Mouse (Mus musculus): ENCODE results near the gene Rpl7a.
"Not testable (repeated sequence)": the region's sequence is repeated elsewhere in the genome, so short reads cannot be mapped to it uniquely, and the experiment has no call there.

Gene Rpl7a

DNA sequence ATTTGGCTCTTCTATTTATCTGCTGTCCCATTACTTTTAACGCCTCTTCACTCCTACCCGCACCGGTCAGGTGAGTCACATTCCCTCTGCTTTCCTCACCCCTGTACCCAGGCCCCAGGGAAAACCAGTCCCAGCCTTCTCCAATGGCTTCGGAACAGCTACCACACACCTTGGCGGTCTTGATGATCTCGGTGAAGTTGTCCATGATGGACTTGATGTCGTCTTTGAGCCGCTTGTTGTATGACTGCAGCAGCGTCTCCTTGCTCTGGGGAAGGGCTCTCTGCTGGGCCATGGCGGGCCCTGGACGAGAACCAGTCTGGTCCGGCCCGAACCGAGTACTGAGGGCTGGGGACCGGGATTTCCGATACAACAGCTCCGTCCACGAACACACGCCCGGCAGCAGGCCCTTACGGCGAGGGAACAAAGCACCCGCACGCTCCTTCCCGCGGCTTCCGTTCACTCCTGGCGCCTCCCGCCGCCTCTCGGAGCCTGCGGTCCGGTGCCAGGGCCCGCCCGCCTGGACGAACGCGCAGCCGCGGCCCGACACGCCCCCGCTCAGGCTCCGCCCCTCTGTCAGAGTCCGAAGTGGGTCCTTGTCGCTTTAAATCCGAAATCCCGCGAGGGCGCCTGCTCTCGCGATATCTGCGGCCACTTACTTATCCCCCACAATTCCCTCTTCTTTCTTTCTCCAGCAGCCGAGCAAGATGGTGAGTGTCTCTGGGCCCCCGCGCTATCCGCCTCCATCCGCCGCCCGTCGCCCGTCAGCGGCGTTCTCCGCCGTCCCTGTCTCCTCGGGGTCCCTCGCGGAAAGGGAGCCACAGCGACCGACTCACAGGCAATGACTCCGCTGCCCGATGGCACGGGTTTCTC is at the start of gene Rpl7a, which contains the start of gene Med22:
TSS of gene Rpl7a (plus strand) at position 641 of the 870 bp plus-strand sequence.
TSS of gene Med22 (minus strand) at position 554 of the 870 bp plus-strand sequence.
- DNase-seq (ENCODE audit: low spot score in 2 of 2): peak; percentile 100

DNA sequence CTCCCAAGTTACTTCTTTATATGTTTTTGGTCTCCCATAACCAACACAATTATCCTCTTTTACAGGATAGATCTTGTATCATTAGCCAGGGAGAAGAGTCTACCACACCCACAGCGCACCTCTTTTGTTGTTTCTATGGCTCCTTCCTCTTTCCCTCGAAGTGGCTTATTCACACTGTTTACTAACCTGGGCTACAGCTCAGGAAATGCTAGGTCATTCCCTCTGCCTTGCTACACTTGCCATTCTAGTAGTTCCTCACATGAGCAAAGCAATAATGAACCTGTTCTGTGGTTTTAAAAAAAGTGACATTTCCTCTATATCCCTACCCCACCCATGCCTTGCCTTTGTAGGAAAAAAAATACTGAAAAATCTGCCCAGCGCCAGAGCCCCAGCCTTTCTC is 47.7 kb upstream of the Rpl7a start:
- no peak for DNase-seq (ENCODE audit: low spot score in 2 of 2)

DNA sequence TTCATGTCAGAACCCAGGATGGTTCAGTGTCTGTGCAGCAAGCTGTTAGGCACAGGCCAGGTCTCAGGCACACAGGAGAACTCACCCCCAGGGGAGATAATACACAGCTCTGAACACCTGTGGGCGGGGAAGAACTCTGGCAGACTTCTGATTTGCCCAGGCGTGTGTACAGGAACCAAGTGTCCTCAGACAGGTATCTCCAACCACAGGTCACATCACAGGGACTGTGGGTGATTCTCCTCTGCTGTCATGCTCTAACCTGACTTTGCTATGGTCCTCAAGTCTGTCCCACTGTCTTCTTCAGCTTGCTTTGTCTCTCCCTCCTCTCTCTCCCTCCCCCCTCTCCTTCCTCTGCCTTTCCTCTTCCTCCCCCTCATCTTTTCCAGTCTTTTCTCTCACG is 45.7 kb upstream of the Rpl7a start, which contains the start of gene Abo:
TSS of gene Abo (minus strand) at position 101 of the 400 bp plus-strand sequence.
- DNase-seq (ENCODE audit: low spot score in 2 of 2): no peak

DNA sequence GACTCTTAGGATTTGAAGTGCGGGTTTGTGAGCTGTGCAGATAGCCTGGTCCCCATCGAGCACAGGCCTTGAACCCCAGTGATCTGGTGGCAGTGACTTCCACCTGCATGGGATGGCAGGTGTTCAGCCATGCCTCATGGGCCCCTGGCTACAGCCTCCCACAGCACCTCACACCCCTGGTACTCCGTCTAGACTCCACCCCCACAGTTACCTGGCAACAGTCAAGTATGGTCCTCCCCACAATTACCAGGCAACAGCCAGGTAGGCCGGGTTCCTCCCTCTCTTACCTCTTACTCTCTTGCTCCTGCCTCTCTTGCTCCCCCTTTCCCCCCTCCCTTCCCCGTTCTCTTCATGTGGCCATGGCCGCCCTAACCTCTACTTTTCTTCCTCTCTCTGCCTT is 39.9 kb upstream of the Rpl7a start:
- DNase-seq (ENCODE audit: low spot score in 2 of 2): no peak

DNA sequence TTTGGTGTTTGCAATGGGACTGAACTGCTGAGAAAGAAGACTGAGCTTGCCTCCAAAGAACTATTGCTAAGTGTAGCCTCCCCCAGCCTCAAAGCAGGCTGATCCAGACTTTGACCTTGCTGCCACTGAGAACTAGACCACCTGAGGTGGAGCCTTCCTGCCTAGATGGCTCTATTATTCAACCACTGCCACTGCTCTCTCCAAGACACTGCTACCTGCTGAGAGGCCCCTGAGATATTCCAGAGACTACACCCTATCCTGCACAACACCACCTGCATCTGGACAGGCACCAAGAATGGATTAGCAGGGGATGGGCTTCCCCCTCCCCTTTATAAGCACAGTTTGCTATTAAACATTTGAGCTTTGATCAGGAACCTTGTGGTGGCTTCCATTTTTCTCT is 32.0 kb upstream of the Rpl7a start:
- DNase-seq (ENCODE audit: low spot score in 2 of 2): no peak

DNA sequence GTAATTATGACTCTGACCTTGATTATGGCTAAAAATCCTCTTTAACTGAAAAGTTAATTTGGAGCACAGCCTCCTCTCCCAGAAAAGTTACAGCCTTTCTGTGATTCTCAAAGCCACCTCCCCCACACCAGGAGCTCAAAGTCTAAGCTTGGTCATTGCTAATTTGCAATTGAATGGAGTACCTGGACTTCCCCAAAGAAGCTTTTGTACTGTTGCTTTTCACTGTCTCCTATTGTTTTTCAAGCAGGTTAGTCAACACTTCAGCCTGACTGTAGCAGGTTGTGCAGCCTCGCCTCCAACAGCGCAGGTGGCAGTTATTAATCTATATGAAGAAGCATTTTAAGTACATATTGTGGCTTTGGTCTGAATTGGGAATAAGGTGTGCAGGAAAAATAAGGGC is 25.0 kb upstream of the Rpl7a start:
- not testable (repeated sequence) for DNase-seq (ENCODE audit: low spot score in 2 of 2)

DNA sequence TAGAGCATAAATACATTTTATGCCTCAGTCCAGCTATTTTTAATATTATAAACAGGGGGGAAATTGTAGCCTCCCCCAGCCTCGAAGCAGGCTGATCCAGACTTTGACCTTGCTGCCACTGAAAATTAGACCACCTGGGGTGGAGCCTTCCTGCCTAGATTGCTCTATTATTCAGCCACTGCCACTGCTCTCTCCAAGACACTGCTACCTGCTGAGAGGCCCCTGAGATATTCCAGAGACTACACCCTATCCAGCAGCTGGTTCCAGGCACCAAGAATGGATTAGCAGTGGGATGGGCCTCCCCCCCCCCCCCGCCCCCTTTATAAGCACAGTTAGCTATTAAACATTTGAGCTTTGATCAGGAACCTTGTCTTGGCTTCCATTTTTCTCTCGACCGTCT is 24.4 kb upstream of the Rpl7a start:
- not testable (repeated sequence) for DNase-seq (ENCODE audit: low spot score in 2 of 2)

DNA sequence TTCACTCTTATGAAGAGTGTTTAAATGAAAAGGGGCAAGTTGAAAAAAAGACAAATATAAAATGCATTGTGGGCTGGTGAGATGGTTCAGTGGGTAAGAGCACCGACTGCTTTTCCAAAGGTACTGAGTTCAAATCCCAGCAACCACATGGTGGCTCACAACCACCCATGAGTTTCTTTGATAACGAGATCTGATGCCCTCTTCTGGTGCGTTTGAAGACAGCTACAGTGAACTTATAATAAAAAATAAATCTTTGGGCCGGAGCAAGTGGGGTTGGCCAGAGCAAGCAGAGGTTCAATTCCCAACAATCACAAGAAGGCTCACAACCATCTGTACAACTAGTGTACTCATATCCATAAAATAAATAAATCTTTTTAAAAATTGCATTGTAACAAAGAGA is 14.7 kb upstream of the Rpl7a start:
- DNase-seq (ENCODE audit: low spot score in 2 of 2): no peak

DNA sequence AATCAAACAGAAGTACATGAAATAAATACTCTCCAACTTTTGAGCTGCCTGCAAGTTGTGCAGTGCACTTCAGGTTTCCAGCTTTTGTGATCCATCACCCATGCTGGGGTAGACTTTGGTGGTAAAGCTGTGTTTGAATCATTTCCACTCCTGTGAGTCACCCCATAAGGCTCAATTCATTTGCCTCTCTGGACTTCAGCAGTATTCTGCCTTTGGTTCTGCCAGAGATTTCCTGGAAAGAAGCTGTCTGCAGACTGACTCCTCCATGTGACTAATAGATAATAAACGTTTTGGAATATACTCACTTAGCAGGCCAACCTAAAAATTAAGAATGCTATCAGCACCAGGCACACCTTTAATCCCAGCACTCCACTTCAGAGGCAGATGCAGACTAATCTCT is 9.8 kb upstream of the Rpl7a start:
- no peak for DNase-seq (ENCODE audit: low spot score in 2 of 2)

DNA sequence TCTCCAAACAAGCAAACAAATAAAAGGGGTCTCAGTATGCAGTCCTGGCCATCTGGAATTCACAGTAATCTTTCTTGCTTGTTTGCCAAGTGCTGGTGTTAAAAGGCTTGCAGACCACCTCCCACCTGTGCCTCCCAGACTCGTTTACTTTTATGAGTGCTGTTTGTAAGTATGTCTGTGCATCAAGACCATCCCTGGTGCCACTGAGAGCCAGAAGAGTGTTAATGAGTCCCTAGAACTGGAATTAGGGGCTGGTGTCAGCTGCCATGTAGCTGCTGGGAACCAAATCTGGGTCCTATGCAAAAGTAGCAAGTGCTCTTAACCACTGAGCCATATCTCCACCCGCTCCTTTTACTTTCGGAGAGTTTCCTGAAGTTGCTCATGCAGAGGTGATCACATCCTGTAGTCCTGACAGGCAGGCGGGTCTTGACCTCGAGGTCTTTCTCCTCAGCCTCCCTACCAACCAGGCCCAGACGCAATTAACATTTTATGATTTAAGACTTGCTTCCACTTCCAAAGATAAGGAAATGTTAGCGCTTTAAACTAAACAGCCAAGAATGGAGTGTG is 8.6 kb upstream of the Rpl7a start:
- DNase-seq (ENCODE audit: low spot score in 2 of 2): no peak

DNA sequence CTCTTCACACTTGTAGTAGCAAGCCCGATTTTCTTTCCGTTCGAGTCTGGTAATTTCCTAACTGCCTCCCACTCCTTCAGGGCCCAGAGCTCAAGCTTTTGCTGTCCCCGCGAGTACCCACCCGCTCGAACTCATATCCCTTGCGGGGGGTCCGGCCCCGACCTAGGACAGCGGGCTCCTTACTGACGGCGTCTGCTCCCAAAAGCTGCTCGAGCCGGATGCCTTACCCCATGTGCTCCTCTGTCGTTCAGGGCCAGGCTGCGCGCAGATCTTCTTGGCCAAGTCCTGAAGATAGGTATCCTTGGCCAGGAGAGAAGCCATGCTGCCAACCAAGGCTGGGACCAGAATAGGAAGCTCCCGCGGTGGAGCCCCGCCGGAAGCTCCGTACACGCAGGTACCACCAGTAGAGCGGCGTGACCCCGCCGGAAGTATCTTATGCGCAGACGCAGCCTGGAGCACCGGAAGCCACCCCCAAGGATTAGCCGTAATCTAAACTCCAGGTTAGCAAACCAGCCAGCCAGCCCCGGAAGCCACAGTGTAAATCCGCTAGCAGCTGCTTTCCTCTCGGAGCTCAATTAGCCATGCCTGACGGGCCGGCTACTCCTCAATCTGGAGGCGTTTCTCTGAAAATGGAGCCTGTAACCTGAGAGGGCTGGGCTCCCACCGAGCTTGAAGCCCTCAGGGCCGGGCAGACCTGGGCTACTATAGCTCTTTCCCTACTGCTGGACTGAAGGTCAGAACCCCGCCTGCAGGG is 7.9 kb upstream of the Rpl7a start, which contains the start of gene Surf6:
TSS of gene Surf6 (minus strand) at position 413 of the 754 bp plus-strand sequence.
- DNase-seq (ENCODE audit: low spot score in 2 of 2): peak; percentile 97 to 98

DNA sequence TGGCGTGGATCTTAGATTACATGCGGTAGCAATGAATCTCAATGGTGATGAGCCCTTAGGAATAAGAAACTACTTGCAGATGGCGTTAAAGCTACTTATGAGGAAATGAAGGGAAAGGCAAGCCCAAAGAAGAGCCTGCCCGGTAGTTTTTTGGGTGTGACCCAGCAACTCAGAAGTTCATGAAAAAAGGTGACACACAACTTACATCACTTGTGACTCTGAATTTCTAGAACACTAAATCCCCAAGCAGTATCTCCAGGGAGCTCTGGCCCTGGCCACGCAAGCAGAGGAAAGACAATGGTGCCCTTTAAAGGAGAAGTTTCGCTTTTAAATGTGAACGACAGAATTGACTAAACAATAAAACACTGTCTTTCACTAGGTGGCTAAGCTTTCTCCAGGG is 7.3 kb upstream of the Rpl7a start:
- no peak for DNase-seq (ENCODE audit: low spot score in 2 of 2)

DNA sequence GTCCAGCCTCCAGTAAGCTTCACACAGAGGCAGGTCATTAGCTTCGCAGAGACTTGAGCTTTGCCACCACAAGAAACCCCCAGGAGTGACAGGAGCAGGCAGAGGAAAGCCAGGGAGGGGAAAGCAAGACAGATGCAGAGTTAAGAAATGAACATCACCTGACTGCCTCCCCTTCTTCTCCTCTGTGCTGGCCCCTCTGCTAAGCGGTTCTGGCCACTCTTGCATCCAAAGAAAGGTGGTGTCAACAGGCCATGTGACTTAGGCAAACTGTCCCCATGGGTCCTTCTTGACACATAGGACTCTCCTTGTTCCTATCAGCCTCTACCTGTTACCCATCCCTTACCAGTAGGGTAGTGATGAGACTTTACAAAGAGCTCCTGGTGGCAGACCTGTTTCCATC is 4.6 kb upstream of the Rpl7a start:
- no peak for DNase-seq (ENCODE audit: low spot score in 2 of 2)

DNA sequence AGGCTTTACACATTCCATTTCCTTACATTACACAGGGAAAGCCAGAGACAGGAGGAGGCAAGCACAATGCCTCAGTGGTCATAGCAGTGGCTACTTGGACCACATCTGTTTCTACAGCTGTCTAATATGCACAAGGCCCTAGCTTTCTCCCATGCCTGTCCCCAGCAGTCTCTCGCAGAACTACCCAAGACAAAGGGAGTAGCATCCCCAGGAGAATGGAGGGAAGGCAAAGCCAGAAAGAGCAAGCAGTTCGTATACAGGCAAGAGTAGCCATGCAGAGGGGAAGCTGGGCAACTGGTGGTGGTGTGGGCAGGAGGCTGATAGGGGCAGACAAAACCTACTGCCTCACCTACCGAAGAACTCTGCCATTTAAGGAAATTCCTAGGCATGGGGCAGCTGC is 4.1 kb upstream of the Rpl7a start:
- DNase-seq (ENCODE audit: low spot score in 2 of 2): no peak

DNA sequence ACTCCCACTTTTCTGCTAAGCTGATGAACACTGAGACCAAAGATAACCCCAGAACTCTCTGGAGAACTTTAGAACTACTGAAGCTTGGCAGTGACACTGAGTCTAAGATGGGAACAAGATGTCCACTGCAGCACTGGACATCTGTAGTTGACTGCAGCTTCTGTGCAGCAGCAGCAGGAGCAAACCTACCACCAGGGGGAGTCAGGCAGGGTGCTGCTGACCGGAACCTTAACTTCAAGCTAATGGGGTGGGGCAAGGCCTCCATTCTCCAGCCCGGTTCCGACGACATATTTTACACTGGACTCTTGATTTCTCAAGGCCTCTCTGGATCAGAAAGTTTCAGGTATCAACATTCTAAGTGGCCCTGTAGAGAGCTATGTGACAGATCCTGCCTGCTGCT is 3.5 kb upstream of the Rpl7a start:
- DNase-seq (ENCODE audit: low spot score in 2 of 2): no peak

DNA sequence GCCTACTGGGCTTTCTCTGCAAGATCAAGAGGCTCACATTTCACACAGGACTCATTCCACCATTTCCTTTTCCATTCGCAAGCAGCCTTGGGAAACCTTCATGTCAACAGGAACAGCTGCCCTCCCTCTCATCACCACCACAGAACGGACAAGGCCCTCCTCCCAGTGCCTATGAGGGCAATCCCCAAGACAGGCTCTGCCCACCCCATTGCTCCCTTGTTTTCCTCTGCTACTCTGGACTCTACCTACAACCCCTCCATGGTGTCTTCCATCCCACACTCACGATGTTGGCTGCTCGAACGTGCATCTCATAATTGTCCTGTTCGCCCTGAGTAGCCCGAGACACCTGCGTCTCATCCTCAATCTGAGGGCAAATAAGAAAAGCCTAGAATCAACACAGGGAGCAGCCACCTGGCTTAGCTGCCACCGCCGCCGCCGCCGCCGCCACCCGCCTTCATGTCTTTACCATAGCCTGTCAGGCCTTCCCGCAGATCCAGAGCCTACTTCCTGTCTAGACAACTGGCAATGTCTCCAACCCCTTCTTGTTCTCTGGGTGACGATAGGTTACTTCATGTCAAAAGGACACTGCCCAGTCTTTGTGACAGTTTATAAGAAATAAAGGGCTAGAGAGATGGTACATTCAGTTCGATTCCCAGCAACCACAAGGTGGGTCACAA is 1.7 kb upstream of the Rpl7a start:
- no peak for DNase-seq (ENCODE audit: low spot score in 2 of 2)

DNA sequence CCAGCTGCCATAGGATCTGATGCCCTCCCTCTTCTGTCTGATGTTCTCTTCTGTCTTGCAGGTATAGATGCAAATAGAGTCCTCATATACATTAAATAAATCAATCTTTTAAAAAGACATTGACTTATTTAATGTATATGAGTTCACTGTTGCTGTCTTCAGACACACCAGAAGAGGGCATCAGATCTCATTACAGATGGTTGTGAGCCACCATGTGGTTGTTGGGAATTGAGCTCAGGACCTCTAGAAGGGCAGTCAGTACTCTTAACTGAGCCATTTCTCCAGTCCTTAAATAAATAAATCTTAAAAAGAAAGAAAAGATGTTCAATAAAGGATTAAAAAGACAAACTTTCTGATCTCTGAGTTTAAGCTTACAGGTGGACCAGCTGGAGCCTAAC is 1.2 kb upstream of the Rpl7a start:
- no peak for DNase-seq (ENCODE audit: low spot score in 2 of 2)

DNA sequence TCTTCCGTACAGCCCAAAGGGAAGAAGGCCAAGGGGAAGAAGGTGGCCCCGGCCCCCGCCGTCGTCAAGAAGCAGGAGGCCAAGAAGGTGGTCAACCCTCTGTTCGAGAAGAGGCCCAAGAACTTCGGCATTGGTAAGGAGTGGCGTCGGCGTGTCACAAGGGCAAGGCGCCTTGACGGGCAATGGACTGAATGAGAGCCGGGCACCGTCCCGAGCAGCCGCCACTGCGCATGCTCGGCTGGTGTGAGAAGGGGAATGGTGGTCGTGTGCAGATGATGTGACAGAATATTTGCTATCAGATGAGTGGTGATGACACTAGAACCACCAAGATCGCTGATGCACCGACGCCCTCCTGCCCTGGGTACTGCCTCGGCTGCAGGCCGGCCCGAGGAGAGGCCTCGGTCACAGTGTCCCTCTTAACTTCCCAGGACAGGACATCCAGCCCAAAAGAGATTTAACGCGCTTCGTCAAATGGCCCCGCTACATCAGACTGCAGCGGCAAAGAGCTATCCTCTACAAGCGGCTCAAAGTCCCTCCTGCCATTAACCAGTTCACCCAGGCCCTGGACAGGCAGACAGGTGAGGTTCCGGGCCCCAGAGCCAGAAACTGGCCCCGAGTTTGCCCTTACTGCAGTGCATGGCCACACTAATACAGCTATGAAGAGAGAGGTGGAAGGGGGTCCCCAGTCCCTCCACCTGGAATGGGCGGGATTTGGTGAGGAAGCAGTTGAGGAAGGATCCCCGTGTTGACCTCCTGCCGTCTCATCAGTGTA is 616 bp downstream of the Rpl7a start:
- peak in 1 of 2 experiments; percentile 67 for DNase-seq (ENCODE audit: low spot score in 2 of 2)

DNA sequence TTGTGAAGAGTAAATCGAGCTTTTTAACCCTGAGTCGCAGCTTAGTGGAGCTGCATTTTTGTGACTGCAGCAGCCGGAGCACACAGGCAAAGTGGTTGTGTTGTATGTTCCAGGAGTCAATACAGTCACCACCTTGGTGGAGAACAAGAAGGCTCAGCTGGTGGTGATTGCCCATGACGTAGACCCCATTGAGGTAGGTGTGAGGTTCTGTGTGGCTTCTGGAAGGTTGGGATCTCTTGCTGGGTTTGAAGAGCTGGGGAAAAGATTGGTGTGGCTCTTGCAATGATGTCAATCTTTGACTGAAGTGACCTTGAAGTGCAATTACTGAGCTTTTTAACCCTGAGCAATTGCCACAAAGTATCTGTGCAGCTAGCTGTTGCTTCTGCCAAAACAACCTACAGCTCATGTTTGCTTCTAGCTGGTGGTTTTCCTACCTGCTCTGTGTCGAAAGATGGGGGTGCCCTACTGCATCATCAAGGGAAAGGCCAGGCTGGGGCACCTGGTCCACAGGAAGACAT is 1.7 kb downstream of the Rpl7a start:
- DNase-seq (ENCODE audit: low spot score in 2 of 2): no peak

DNA sequence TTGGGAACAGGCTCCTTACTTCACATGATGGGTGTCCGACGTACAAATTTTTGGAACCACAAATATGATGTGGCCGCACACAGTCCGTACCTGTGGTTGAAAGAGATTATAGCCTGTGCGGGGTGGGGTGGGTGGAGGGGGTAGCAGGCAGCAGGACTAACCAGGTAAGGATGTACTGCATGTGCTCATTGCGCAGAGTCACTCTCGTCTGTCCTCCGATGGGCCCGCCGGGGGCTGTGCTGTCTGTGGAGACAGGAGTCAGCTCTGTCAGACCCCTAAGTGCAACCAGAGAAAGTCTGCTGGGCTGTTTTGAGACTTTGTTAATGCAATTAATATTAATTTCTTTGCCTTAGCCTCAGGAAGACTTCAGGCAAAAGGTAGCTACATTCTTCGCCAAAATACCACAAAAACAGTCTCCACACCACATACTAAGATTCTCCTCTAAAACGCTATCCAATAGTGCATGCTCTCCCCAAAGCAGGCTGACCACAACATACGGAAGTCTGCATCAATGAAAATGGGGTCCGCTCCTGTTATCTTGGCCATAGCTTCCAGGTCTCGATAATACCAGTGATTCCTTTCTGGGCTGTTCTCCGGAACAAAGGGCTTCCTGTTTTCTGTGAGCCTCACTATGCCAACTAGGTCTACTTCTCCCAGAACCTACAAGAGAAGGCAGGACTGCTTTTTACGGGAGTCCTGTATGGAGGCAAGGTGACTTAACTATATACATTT is 3.0 kb downstream of the Rpl7a start:
- DNase-seq (ENCODE audit: low spot score in 2 of 2): no peak

Data from right cerebral cortex, adult 2 months (tissue).